Mouse (Mus musculus) NIH3T3 (cell line): ENCODE results near the gene Ptprs.
A peak's percentile ranks its signal among the peaks of the same experiment; 100 is the strongest.

Experiments used
- DNase-seq: peaks from one replicate; pipeline ENCODE4 v3.0.0-alpha.2; 2012; ENCODE audit warnings: low read depth

Gene Ptprs

GRCm38 (mm10) chr17:56467456-56467884 lies 8.8 kb downstream of the Ptprs start:
- peak; percentile 69 for DNase-seq

DNA sequence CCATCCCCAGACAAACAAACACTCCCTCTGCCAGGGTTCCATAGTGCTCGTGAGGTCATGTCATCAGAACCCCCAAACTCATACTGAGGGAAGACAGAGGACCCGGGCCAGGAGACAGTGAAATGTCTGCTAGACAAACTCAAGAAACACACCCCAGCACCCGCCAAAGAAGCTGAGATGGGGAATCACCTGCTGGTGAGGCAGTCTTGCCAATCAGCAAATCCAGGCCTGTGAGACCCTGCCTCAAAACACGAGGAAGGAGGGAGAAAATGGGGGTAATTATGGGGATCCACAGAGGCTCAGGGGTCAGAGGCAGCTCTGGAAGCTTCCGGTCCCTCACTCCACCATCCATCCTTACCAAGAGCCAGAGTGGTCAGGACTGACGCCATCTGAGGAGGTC lies 9.5 kb downstream of the Ptprs start:
- DNase-seq, result no peak

DNA sequence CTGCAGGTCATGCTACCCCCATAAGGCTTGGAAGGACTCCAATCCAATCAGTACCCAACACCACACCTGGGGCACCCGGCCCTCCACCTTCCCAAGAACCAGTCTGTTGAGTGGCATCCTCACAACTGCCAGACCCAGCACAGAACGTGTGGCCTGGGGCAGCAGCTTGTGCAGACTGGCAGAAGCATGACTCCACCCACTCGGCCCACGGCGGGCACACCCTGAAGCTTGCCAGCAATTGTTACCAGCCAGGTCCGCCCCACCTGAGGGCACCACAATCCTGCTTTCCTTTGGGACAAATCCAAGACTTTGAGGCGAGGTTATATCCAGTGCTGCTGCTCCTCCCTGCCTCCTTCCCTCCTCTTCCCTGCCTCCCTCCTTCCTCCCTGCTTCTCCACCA lies 11.5 kb downstream of the Ptprs start:
- DNase-seq, result no peak

DNA sequence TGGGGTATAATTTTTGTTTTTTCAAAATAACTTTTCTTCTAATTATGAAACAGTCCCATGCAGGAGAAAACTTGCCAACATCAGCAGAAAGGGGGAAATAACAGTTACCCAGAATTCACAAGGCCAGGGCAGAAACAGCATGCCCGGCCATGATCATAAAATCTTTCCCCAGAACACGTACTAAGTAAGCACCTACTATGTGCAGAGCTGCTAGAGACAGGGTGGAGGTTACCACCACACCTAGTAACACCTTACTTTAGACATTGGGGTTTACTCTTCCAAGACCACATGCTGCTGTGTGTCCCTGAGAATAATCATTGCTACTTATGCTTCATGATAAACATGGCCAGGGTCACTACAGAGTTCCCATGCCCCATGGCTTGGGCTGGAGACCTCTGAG lies 11.9 kb downstream of the Ptprs start:
- DNase-seq, result no peak

DNA sequence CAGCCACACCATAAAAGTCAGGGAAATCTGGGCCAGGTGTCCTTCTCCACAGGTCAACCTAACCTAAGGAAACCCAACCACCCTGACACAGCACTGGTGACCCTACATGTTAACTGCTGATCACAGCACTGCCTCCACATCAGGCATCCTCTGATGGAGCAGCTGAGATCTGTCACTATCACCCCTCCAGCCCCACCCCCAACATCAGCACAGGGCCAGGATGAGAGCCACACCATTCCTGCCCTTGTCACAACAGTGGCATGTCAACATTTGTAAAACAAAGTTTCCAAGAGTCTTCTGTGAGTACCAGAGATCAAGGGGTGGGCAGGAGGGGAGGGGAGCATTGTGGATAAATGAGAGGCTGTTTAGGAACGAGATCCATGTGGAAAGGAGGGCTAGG lies 12.8 kb downstream of the Ptprs start:
- DNase-seq, result no peak

GRCm38 (mm10) chr17:56462835-56463455 lies 13.3 kb downstream of the Ptprs start:
- DNase-seq, result peak; percentile 93

DNA sequence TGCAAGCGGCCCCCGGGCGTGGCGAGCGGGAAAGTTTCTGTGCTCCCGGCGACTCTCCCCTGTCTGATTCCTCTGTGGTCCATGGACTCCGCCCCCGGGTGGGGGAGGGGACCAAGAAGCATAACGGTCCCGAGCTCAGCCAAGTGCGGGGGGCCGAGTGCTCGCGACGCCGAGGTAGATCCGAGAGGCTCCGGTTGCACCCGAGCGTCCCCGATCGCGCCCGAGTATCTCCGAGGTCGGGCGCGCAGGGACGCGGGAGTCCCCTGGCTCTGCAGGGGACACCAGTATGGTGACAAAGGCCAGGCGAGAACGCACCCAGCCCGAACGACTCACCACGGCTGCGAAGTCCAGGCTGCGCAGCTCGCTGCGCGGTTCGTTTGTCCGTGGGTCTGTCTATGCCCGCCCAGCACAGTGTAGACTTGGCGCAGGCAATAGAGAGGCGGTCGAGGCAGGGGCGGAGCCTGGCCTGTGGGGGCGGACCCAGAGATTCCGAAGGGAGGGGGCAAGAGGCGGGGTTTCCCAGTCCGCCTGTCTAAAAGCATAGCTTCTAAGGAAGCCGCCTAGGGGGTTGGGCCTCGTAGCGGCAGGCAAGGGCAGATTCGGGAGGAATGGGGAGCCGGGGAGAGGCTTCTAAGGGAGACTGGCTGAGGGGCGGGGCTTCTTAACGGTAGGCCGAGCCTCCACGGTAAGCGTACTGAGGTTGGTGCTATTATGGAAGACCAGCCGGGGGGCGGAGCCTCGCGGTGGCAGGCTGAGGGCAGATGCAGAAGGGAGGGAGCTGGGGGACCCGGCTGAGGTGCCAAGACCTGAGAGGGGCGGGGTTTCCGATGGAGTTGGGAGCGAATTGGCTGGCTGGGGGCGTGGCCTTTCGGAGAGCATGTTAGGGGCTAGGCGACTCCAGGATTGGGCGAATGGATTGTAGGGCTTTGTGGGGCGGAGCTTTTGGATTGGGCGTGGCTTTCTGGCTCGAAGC lies 14.2 kb downstream of the Ptprs start:
- peak; percentile 100 for DNase-seq

DNA sequence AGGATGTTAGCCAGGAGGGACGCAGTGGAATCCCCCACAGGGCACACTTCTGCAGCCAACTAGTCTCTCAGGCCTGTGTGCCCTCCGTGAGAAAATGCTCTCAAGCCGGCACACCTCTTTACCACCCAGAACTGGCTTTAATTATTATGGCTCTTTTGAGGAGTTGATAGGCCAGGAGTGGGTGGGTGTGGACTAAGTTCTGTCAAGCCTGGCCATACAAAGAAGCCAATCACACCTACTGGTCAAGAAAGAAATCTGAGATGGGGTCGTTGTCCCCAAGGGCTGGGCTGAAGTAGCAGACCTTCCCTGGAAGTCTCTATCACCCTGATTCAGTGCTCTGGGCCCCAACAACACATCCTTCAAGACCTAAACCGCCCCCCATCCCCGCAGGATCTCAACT lies 15.4 kb downstream of the Ptprs start:
- DNase-seq, result no peak

GRCm38 (mm10) chr17:56457442-56457841 lies 18.8 kb downstream of the Ptprs start:
- peak; percentile 43 for DNase-seq

DNA sequence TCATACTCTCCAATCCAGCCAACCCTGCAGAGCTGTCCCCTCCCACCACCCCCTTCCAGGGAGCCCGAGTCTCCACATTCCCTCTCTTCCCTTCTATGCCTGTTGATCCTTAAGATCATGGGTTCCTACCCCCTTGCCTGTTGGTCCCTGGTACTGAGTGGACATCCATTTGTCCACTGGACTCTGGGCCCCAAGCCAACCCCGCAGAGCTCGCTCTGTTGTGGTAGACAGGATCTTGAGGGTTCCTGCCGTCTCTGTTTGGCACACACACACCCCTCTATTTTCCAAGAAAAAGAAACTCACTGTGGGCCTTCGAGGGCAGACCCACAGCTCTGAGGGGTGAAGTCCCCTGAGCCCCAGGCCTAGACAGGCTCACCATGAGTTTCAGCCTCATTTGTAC lies 19.9 kb downstream of the Ptprs start:
- DNase-seq, result no peak

GRCm38 (mm10) chr17:56453689-56454088 lies 22.6 kb downstream of the Ptprs start:
- DNase-seq, result no peak

- DNase-seq, result no peak
Measured at GRCm38 (mm10) chr17:56453251-56453650, 23.0 kb downstream of the Ptprs start.

- DNase-seq, result no peak
Measured at GRCm38 (mm10) chr17:56447716-56448115, 28.6 kb downstream of the Ptprs start.

DNA sequence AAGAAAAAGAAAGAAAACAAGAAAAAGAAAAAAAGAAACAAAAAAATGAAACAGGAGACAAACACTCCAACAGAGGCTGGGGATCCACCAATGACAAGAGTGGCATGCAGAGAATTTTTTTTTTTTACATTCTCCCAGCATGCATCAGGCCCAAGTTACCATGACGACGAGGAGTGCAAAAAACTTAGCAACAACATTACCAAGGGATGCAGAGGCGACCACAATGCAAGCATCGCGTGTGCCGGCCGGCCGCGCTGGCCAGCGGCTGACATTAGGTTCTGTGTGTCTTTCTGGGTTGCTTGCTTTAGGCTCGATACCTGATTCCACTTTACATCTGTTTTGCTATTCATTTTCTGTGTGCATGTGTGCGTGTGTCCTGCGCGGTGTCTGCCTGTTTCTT lies 30.9 kb downstream of the Ptprs start:
- peak; percentile 58 for DNase-seq

- DNase-seq, result no peak
Measured at GRCm38 (mm10) chr17:56444771-56445170, 31.5 kb downstream of the Ptprs start.

GRCm38 (mm10) chr17:56443341-56443795 lies 32.9 kb downstream of the Ptprs start:
- no peak for DNase-seq

DNA sequence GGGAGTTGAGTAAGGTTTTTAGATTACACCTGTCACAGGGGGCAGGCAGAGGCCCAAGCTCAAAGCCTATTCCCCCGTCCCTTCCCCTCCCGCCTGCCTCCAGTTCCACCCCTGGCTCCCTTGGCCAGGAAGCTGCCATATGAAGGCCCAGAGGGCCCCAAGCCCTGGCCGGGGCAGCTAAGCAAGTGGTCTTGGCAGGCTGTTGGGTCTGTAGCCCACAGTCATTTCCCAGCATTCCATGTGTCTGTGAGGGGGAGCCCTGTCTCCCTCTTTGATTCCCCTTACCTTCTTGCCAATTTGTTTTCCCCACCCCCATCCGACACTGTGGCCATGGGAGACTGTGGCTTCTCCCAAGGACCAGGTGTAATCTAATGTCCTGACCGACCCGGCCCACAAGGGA lies 34.0 kb downstream of the Ptprs start:
- no peak for DNase-seq

GRCm38 (mm10) chr17:56439731-56440460 lies 36.4 kb downstream of the Ptprs start:
- no peak for DNase-seq

DNA sequence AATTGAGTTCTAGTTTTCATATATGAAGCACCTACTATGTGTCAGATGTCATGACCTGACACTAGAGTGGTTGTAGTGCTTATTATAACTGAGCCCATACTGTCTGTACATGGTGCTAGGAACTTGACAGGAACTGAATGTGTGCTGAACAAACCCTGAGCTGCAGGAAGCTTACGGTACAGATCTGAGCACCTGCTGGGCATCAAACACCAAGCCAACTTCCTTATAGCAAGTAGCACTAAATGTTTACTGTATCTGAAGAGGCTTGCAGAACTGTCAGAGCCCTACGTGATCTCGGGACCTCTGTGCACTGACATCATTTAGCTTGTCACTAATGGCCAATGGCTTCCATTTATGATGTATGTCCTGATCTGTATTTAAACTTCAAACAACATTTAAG lies 44.7 kb downstream of the Ptprs start:
- DNase-seq, result no peak

GRCm38 (mm10) chr17:56427857-56428256 lies 48.4 kb downstream of the Ptprs start:
- no peak for DNase-seq

DNA sequence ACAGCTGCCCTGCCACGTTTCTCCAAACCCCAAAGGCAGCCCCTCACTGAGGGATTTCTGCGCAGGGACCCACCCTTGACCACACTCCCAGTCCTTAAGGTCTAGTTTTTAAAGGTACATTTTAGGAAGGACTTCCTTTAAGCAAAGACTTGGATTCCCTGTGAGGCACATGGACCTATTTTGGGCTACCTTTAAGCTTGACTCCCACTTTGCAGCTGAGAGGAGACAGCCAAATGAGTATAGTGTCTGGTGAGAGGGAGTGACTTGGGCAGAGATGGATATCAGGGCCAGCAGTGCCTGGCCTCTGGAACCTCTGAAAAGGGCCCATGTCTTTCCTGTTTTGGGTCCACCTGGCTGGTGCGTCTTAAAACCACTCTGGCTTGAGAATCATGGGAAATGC lies 50.3 kb downstream of the Ptprs start:
- no peak for DNase-seq

DNA sequence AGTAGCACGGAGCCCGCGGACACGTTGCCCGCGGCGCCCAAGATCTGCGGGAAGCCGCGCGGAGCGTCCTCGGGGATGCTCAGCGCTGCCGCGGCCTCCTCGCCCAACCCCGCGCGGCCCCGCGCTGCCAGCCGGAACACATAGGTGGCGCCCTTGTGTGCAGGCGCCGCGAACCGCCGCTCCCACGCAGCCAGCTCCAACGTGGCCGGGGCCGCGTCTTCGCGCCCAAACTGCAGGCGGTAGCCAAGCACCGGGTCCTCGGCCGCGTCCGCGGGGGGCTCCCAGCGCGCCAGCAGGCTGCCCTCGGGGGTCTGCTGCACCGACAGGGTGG lies 50.7 kb downstream of the Ptprs start:
- DNase-seq, result no peak
